In the genomic region with DNA sequence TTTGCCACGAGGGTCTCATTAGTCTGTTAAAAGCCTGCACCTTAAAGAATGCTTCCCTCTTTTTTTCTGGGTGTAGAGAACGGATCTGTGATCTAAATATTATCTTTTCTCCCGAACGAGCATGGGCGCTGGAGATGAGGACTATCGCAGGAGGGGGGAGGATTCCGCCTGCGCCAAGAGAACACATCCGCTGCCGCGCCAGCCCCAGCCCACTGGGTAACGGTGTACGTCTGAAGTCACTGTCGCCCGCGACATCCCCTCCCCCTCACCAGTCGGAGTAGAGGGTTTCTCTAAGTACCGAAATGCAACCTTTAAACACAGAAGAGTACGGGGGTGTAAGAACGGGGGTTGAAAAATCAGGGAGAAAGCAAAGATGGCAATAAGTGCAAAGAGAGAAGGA, we compare ENCODE assay signal across 8 mouse cellular contexts. TPM values are rescaled to one million over a fixed set of nuclear protein-coding genes. Genes with fewer than 3 reads are reported as not detected.
DNase-seq lines count a peak whose midpoint lies in the region; ATAC-seq and TF ChIP-seq lines count a peak whose summit lies in the region.

No protein-coding gene starts in this region.

- H3K9me3 ChIP-seq in limb, embryonic 10.5 days (replicated peaks): no peaks in the 10 kb centered on the region
- H3K9me3 ChIP-seq in midbrain, embryonic 14.5 days (ENCODE audit: control insufficient read depth, low read length): no peaks in the 10 kb centered on the region

- WGBS in kidney, adult 2 months: under 1% methylated on average over 20 of the region's 20 CpGs
- 8% methylated on average over 20 of the region's 20 CpGs for WGBS in limb, embryonic 10.5 days
- 26% methylated on average over 20 of the region's 20 CpGs for WGBS in midbrain, embryonic 14.5 days

- no peaks in the 10 kb centered on the region for H3K27me3 ChIP-seq in kidney, adult 2 months (replicated peaks; ENCODE audit: control insufficient read depth, insufficient read depth, low read length)
- H3K27me3 ChIP-seq in limb, embryonic 10.5 days (ENCODE audit: low read depth, poor library complexity, severe bottlenecking): peaks cover 82% of the 10 kb centered on the region
- H3K27me3 ChIP-seq in midbrain, embryonic 14.5 days (ENCODE audit: control insufficient read depth, insufficient read depth, low read length): no peaks in the 10 kb centered on the region
- H3K27me3 ChIP-seq in testis, adult 2 months (ENCODE audit: control insufficient read depth, insufficient read depth, low read length): no peaks in the 10 kb centered on the region

- ATAC-seq in midbrain, embryonic 14.5 days (ENCODE audit: low FRiP score, low TSS enrichment): no peak

- H3K36me3 ChIP-seq in kidney, adult 2 months (ENCODE audit: control insufficient read depth, insufficient read depth, low read length): no peaks in the 10 kb centered on the region
- H3K36me3 ChIP-seq in limb, embryonic 10.5 days: peaks cover 41% of the 10 kb centered on the region
- no peaks in the 10 kb centered on the region for H3K36me3 ChIP-seq in midbrain, embryonic 14.5 days (ENCODE audit: control insufficient read depth, insufficient read depth, low read length)
- H3K36me3 ChIP-seq in testis, adult 2 months (ENCODE audit: control insufficient read depth, insufficient read depth, low read length): no peaks in the 10 kb centered on the region

- intact Hi-C loops in gastrocnemius, postnatal 14 days (cut with DNase I; ENCODE audit: low total_unique reads): no loop called here

- peak overlapping the region; percentile 64 for H3K4me2 ChIP-seq in midbrain, embryonic 14.5 days (ENCODE audit: low read length)

- peaks cover 18% of the 10 kb centered on the region for H3K4me1 ChIP-seq in brown adipose tissue, adult 24 weeks (ENCODE audit: control insufficient read depth, insufficient read depth, insufficient read length, low read length)
- H3K4me1 ChIP-seq in kidney, adult 2 months (ENCODE audit: control insufficient read depth, insufficient read depth, low read length): peaks cover 6% of the 10 kb centered on the region; the same call in 1 of the 2 replicates
- peaks cover 10% of the 10 kb centered on the region for H3K4me1 ChIP-seq in limb, embryonic 10.5 days
- H3K4me1 ChIP-seq in midbrain, embryonic 14.5 days (ENCODE audit: control insufficient read depth, insufficient read depth, low read length): peaks cover 15% of the 10 kb centered on the region
- peaks cover 12% of the 10 kb centered on the region for H3K4me1 ChIP-seq in testis, adult 2 months (ENCODE audit: control insufficient read depth, insufficient read depth, low read length)

- no peak for TF ChIP-seq CTCF in kidney, adult 2 months (conservative IDR thresholded peaks at IDR 0.05; ENCODE audit: insufficient read depth, insufficient read length, low read depth, low read length)
- no peak for TF ChIP-seq CTCF in testis, adult 2 months (IDR thresholded peaks at IDR 0.05; ENCODE audit: control insufficient read depth, insufficient read depth, insufficient replicate concordance, low read depth, low read length)

- peak overlapping the region; percentile 99 for H3K4me3 ChIP-seq in brown adipose tissue, adult 24 weeks (ENCODE audit: insufficient read depth, low read depth, low read length)
- peak overlapping the region; percentile 97 for H3K4me3 ChIP-seq in kidney, adult 2 months (ENCODE audit: insufficient read depth, low read depth, low read length)
- peak overlapping the region; percentile 66 for H3K4me3 ChIP-seq in limb, embryonic 10.5 days
- H3K4me3 ChIP-seq in midbrain, embryonic 14.5 days (replicated peaks; ENCODE audit: low read depth, low read length): peak overlapping the region; percentile 50
- peak overlapping the region; percentile 97 for H3K4me3 ChIP-seq in testis, adult 2 months (ENCODE audit: control insufficient read depth, low read depth, low read length)

- H3K9ac ChIP-seq in midbrain, embryonic 14.5 days (replicated peaks; ENCODE audit: low read length): peak overlapping the region; percentile 66

- no peak for TF ChIP-seq POLR2A in kidney, adult 2 months (IDR thresholded peaks at IDR 0.05; ENCODE audit: low read depth, low read length)
- no peak for TF ChIP-seq POLR2A in testis, adult 2 months (IDR thresholded peaks at IDR 0.05; ENCODE audit: control insufficient read depth, low read depth, low read length)

- DNase-seq in gastrocnemius, postnatal 14 days: peak; percentile 39
- no peak for DNase-seq in gastrocnemius, postnatal 4 days (ENCODE audit: low spot score in 2 of 2)
- peak; percentile 54 to 66 for DNase-seq in frontal cortex, postnatal 14 days (ENCODE audit: low spot score in 2 of 2)
- peak; percentile 51 for DNase-seq in kidney, adult 2 months
- DNase-seq in limb, embryonic 10.5 days (ENCODE audit: low spot score): peak; percentile 43
- DNase-seq in midbrain, embryonic 14.5 days: peak; percentile 68

- H3K27ac ChIP-seq in brown adipose tissue, adult 24 weeks (replicated peaks; ENCODE audit: low read depth, low read length): peak overlapping the region; percentile 96
- peak overlapping the region; percentile 12; the same call in 1 of the 2 replicates for H3K27ac ChIP-seq in kidney, adult 2 months (ENCODE audit: insufficient read depth, low read depth, low read length)
- peak overlapping the region; percentile 95 for H3K27ac ChIP-seq in limb, embryonic 10.5 days
- peak overlapping the region; percentile 99 for H3K27ac ChIP-seq in midbrain, embryonic 14.5 days (replicated peaks; ENCODE audit: low read depth, low read length)
- peak overlapping the region; percentile 99 for H3K27ac ChIP-seq in testis, adult 2 months (ENCODE audit: control insufficient read depth, insufficient read depth, low read depth, low read length)

RNA-seq across cellular contexts. Expression of a gene that starts 0.8 kb away (rescaled TPM):
- 10 to 100 TPM; 39.9 to 43.9 TPM for total RNA-seq in gastrocnemius, postnatal 14 days (2021)
- total RNA-seq in gastrocnemius, postnatal 4 days (2021): 10 to 100 TPM; 75.4 to 83.5 TPM
- polyA plus RNA-seq in brown adipose tissue, adult 24 weeks (2012; ENCODE audit: insufficient read depth, insufficient read length, missing spikeins): 15.7 and 22.4 TPM in 2 replicates
- polyA plus RNA-seq in kidney, adult 2 months (2012; rRNA removed): 34.3 and 37.3 TPM in 2 replicates
- 87.7 and 88.4 TPM in 2 replicates for polyA plus RNA-seq in limb, embryonic 10.5 days (2016; fragmentation: Nextera tagmentation; extraction: Ambion mirVana)
- 61.5 and 73.2 TPM in 2 replicates for polyA plus RNA-seq in midbrain, embryonic 14.5 days (2014; fragmentation: Nextera tagmentation; extraction: Ambion mirVana)
- 10.7 and 13.8 TPM in 2 replicates for polyA plus RNA-seq in testis, adult 2 months (2012; rRNA removed)

RNA-seq across cellular contexts. Expression of a gene that starts 34.7 kb away (rescaled TPM):
- 1 to 10 TPM; 3.8 to 4.2 TPM for total RNA-seq in gastrocnemius, postnatal 14 days (2021)
- total RNA-seq in gastrocnemius, postnatal 4 days (2021): 1 to 10 TPM; 7.9 to 9.6 TPM
- 4.6 and 7.4 TPM in 2 replicates for polyA plus RNA-seq in brown adipose tissue, adult 24 weeks (2012; ENCODE audit: insufficient read depth, insufficient read length, missing spikeins)
- 125 and 144 TPM in 2 replicates for polyA plus RNA-seq in kidney, adult 2 months (2012; rRNA removed)
- polyA plus RNA-seq in limb, embryonic 10.5 days (2016; fragmentation: Nextera tagmentation; extraction: Ambion mirVana): 11.2 and 13.7 TPM in 2 replicates
- 3.0 and 11.1 TPM in 2 replicates for polyA plus RNA-seq in midbrain, embryonic 14.5 days (2014; fragmentation: Nextera tagmentation; extraction: Ambion mirVana)
- 2.1 and 3.1 TPM in 2 replicates for polyA plus RNA-seq in testis, adult 2 months (2012; rRNA removed)

RNA-seq across cellular contexts. Expression of a gene that starts 43.6 kb away (rescaled TPM):
- 10 to 100 TPM; 58.8 to 66.1 TPM for total RNA-seq in gastrocnemius, postnatal 14 days (2021)
- total RNA-seq in gastrocnemius, postnatal 4 days (2021): 10 to 100 TPM; 71.4 to 75.8 TPM
- polyA plus RNA-seq in brown adipose tissue, adult 24 weeks (2012; ENCODE audit: insufficient read depth, insufficient read length, missing spikeins): 90.3 and 104 TPM in 2 replicates
- polyA plus RNA-seq in kidney, adult 2 months (2012; rRNA removed): 61.3 and 69.7 TPM in 2 replicates
- 180 and 205 TPM in 2 replicates for polyA plus RNA-seq in limb, embryonic 10.5 days (2016; fragmentation: Nextera tagmentation; extraction: Ambion mirVana)
- 82.2 and 89.0 TPM in 2 replicates for polyA plus RNA-seq in midbrain, embryonic 14.5 days (2014; fragmentation: Nextera tagmentation; extraction: Ambion mirVana)
- polyA plus RNA-seq in testis, adult 2 months (2012; rRNA removed): 3.7 and 5.4 TPM in 2 replicates

RNA-seq across cellular contexts. Expression of a gene that starts 43.6 kb away (rescaled TPM):
- under 1 TPM; 0.55 to 0.66 TPM for total RNA-seq in gastrocnemius, postnatal 14 days (2021)
- 1 to 10 TPM; 2.4 to 2.8 TPM for total RNA-seq in gastrocnemius, postnatal 4 days (2021)
- polyA plus RNA-seq in brown adipose tissue, adult 24 weeks (2012; ENCODE audit: insufficient read depth, insufficient read length, missing spikeins): 0.59 and 1.9 TPM in 2 replicates
- polyA plus RNA-seq in kidney, adult 2 months (2012; rRNA removed): 8.9 and 15.5 TPM in 2 replicates
- 1.7 and 2.4 TPM in 2 replicates for polyA plus RNA-seq in limb, embryonic 10.5 days (2016; fragmentation: Nextera tagmentation; extraction: Ambion mirVana)
- polyA plus RNA-seq in midbrain, embryonic 14.5 days (2014; fragmentation: Nextera tagmentation; extraction: Ambion mirVana): 1.8 and 2.1 TPM in 2 replicates
- polyA plus RNA-seq in testis, adult 2 months (2012; rRNA removed): 0.44 and 0.58 TPM in 2 replicates

RNA-seq across cellular contexts. Expression of a gene that starts 58.4 kb away (rescaled TPM):
- 10 to 100 TPM; 40.3 to 41.2 TPM for total RNA-seq in gastrocnemius, postnatal 14 days (2021)
- total RNA-seq in gastrocnemius, postnatal 4 days (2021): 10 to 100 TPM; 51.0 to 58.8 TPM
- polyA plus RNA-seq in brown adipose tissue, adult 24 weeks (2012; ENCODE audit: insufficient read depth, insufficient read length, missing spikeins): 41.9 and 67.7 TPM in 2 replicates
- polyA plus RNA-seq in kidney, adult 2 months (2012; rRNA removed): 91.7 and 131 TPM in 2 replicates
- 65.0 and 66.6 TPM in 2 replicates for polyA plus RNA-seq in limb, embryonic 10.5 days (2016; fragmentation: Nextera tagmentation; extraction: Ambion mirVana)
- polyA plus RNA-seq in midbrain, embryonic 14.5 days (2014; fragmentation: Nextera tagmentation; extraction: Ambion mirVana): 24.5 and 28.6 TPM in 2 replicates
- 12.8 and 17.0 TPM in 2 replicates for polyA plus RNA-seq in testis, adult 2 months (2012; rRNA removed)

Comparison
In these comparisons a context has a peak if more than half of its experiments do, and no peak if none do; other contexts are left out.
1. DNase-seq: peak in gastrocnemius, postnatal 14 days (single experiment), frontal cortex, postnatal 14 days (2 of 2), kidney, adult 2 months (single experiment), limb, embryonic 10.5 days (single experiment) and midbrain, embryonic 14.5 days (single experiment); none in gastrocnemius, postnatal 4 days (0 of 2).
2. H3K27ac ChIP-seq: peak in every context shown above with its lines; median percentile 99 in midbrain, embryonic 14.5 days; 99 in testis, adult 2 months; 96 in brown adipose tissue, adult 24 weeks; 95 in limb, embryonic 10.5 days; 12 in kidney, adult 2 months.
3. Peak in every context shown above with its lines, with median percentiles within 50 percentile points of each other: H3K4me3 ChIP-seq.